Mouse (Mus musculus): Measurements from ENCODE around the gene Ctnnb1.

DNA sequence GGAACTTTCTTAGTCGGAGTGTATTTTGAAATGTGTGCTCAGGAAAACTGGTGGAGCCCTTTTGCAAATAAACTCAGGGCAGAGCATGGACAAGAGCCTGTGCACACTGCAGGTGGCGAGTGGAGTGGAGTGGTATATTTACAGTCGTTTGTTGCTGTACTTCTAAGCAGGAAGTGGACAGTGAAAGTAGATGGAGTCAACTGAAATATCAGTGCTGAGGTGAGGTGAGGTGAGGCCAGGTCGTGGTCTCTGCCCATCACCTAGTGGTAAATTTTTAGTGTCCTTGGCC is 6.6 kb downstream of the Ctnnb1 start:
- TF ChIP-seq CTCF (IDR thresholded peaks at IDR 0.05; ENCODE audit: extremely low read depth, insufficient read length, insufficient replicate concordance, low read depth, low read length) (no peak; the same call in 1 of the 2 replicates), POLR2A (IDR thresholded peaks at IDR 0.05; ENCODE audit: low read depth, low read length) (no peak)
